Mouse (Mus musculus) liver, embryonic 18 days (tissue): ENCODE data around the gene Vcp. TPM values are rescaled to one million over a fixed set of nuclear protein-coding genes. Genes with fewer than 3 reads are reported as not detected.

Experiments used
- polyA plus RNA-seq: library from polyadenylated mRNA; depleted of rRNA; stranded (reverse); fragments of >200 nt; gene quantifications from 2 replicates; pipeline ENCODE4 v1.2.3, GENCODE M21; 2012; rRNA removed

The Vcp gene
- 69.7 and 71.6 TPM in 2 replicates for polyA plus RNA-seq

DNA sequence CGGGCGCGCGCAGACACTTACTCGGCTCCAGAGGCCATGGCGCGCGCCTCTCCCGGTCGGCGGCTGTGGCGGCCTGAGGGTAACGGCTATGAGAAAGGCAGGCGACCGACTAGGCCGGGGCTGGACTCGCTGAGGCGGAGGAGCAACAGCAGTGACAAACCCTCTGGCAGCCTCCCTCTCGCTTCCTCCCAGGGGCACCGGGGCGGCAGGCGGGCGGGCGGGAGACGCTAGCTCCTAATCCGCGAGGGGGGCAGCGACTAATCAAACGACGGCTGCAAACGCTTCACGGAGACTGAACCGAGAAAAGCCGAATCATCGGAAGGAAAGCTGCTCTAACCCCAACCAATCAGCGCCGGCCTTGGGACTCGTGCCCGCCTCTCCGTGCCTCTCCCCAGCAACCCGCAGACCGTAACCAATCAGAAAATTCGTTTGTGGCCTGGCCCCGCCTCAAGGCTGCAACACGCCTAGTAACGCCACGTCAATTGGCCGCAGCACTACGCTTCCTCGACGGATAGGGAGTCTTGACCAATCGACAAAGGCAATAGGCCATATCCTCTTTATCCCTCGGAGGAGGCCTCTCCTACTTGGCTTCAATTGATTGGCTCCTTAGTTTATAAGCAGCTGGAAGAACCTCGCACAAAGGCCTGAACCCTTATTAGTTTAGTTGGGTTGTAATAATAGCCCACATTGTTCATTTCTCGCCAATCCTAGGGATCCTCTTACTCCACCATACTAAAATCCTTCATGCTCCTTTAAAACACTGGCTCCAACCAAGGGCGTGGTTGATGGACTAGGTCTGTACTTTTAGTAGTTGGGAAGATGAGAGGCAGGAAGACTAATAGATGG lies at the start of gene Vcp:
Vcp (minus strand) TSS at position 367 of the 846 bp plus-strand sequence.

GRCm38 (mm10) chr4:43045659-43046302 lies 45.5 kb upstream of the Vcp start, which contains the start of gene Fam214b:
Gene Fam214b, minus strand, starts transcription at chr4:43046220.

GRCm38 (mm10) chr4:43031237-43031995 lies 31.1 kb upstream of the Vcp start, which contains the start of gene Stoml2:
Gene Stoml2, minus strand, starts transcription at chr4:43031710.

DNA sequence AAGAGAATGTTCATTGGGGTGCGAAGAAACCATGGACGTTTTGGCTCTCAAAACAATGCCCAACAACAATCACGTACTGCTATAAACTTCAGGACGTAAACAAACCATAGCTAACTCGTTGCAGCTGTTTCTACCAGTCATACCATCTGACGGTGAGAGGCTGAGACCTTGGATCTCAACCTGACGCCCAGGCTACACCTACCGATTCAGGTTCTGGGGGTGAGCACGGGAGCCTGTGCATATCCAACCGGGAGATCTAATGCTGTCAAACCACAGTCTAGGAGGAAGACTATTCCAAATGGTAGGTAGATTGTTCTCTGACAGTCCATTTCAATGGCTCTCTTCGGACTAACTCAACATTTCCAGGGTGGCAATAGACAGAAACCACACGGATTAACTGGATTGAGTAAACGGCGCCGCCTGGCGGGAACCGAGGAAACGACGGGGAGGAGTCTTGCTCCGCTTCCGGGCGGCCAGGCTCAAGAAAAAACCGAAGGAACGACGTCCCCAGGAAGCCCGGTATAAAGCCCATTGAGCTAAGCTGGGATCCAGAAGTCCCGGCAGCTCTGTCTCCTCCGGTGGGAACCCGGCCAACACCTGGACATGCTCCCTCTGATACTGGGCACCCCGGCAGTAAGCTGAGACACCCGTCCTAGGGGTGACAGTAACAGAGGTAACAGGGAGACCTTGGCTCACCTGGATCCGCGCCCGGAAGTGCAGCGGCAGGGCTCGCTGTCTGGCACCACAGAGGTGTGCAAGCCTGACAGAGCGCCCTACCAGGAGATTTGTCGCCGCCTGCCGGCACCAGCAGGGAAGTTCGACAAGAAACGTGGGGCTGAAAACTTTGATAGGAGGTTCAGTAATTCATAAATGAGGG lies 25.0 kb upstream of the Vcp start, which contains the start of gene Pigo:
Pigo (minus strand) TSS at position 736 of the 877 bp plus-strand sequence.

DNA sequence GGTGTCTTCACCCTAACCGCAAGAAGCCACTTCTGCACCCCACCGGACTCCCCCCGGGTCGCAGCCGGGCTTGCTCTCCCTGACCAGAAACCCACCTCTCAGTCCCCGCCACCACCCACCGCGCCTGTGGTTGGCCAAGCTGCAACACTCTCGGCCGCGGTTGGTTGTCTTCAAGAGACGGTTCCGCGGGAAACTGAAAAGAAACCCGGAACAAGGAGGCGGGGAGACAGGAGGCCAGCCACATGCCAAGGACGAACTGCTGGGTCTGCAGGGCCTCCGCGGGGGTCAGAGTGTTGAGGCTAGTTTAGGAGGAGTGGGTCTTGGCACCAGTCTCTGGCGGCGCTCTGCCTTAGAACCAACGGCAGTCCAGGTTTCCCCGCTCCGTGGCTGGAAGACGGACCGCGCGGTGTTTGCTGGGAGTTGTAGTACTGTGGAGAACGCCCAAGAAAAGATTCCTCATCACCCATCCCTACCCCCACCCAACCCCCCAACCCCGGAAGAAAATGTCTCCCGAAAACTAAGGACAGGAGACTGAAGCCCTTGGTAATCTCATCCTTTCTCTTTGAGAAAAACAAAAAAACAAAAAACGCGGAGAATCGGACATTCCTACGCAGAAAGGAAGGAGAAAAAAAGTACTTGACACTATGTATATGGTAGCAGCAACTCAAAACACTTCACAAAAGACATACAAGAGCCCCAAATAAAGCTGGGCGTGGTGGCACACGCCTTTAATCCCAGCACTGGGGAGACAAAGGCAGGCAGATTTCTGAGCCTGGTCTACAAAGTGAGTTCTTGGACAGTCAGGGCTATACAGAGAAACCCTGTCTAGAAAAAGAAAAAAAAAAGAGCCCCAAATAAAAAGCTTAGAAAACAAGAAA lies 10.1 kb upstream of the Vcp start, which contains the start of gene Fancg:
Fancg (minus strand) TSS at position 346 of the 878 bp plus-strand sequence.

DNA sequence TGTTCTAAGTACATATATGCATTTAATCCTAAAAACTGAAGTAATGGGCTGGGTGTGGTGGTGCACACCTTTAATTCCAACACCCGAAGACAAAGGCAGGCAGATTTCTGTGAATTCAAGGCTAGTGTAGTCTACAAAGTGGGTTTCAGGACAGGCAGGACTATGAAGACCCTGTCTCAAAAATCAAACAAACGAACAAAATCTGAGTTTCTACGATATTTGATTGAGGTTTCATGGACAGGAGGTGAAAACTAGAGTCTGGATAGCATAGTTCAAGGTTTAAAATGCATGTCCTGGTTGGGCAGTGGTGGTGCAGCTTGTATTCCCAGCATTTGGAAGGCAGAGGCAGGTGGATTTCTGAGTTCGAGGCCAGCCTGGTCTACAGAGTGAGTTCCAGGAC lies 31.0 kb downstream of the Vcp start, which contains the start of gene 1700022I11Rik:
1700022I11Rik (plus strand) TSS at position 301 of the 400 bp plus-strand sequence.

GRCm38 (mm10) chr4:42949676-42950051 lies 50.6 kb downstream of the Vcp start, which contains the start of gene Dnajb5:
Gene Dnajb5, plus strand, starts transcription at chr4:42949814.

Other genes with a start within 250 kb of the Vcp start
- 0.07 and 0.09 TPM in 2 replicates for gene Ccl19, start 243.9 kb downstream of the Vcp start, polyA plus RNA-seq
- 0.25 and 0.67 TPM in 2 replicates for gene Ccl21a, start 226.5 kb downstream of the Vcp start, polyA plus RNA-seq
- 0.11 and 0.14 TPM in 2 replicates for gene Fam205a1, start 146.6 kb downstream of the Vcp start, polyA plus RNA-seq
- gene Gm12394, start 143.7 kb downstream of the Vcp start, polyA plus RNA-seq = not detected in 2 replicates
- 0.02 TPM in 2 replicates for gene Fam205c, start 126.3 kb downstream of the Vcp start, polyA plus RNA-seq
- 0.13 and 0.14 TPM in 2 replicates for gene Phf24, start 83.8 kb downstream of the Vcp start, polyA plus RNA-seq
- 1.4 and 1.5 TPM in 2 replicates for gene Dnajb5, start 50.7 kb downstream of the Vcp start, polyA plus RNA-seq
- gene 1700022I11Rik, start 30.9 kb downstream of the Vcp start, polyA plus RNA-seq = 0.02 TPM in 1 of 2 replicates, not detected in the other
- 6.0 and 6.1 TPM in 2 replicates for gene Fancg, start 10.0 kb upstream of the Vcp start, polyA plus RNA-seq
- gene Pigo, start 25.3 kb upstream of the Vcp start, polyA plus RNA-seq = 7.1 and 9.4 TPM in 2 replicates
- gene Stoml2, start 31.2 kb upstream of the Vcp start, polyA plus RNA-seq = 76.7 and 78.4 TPM in 2 replicates
- gene Fam214b, start 45.7 kb upstream of the Vcp start, polyA plus RNA-seq = 14.9 and 15.7 TPM in 2 replicates
- gene Unc13b, start 58.4 kb upstream of the Vcp start, polyA plus RNA-seq = 1.9 and 2.0 TPM in 2 replicates